Mouse (Mus musculus) ES-E14 (cell line): ENCODE measurements at regions not wholly inside any gene's neighbourhood (a gene's known extent, or its start where the extent isn't known, plus 50 kb on each side); places are given as distances from the start of the nearest gene placed in this dataset.

Experiments
- DNase-seq: peaks from one replicate; pipeline ENCODE4 v3.0.0-alpha.2; 2013; ENCODE audit warnings: low read depth, low spot score
- H3K27ac ChIP-seq: 2 replicates; pipeline ENCODE4 v1.5.1; 2012; ENCODE audit warnings: low read depth, mild to moderate bottlenecking, low read length, moderate library complexity, mixed read lengths; ENCODE audit not compliant: poor library complexity, insufficient read depth, severe bottlenecking
- H3K36me3 ChIP-seq: 2 replicates; pipeline ENCODE4 v1.6.1; 2012; ENCODE audit warnings: mild to moderate bottlenecking, low read length, moderate library complexity, mixed read lengths; ENCODE audit not compliant: control insufficient read depth, poor library complexity, insufficient read depth, severe bottlenecking
- H3K4me1 ChIP-seq, 2 experiments: fragments of 150-350 bp in 1 of 2; sonication (generic) in 1 of 2; 2 replicates each; pipeline ENCODE4 v1.6.1; 2012; ENCODE audit warnings: low read length in 2 of 2, mild to moderate bottlenecking in 1 of 2, mixed read lengths in 1 of 2; ENCODE audit not compliant: control insufficient read depth in 2 of 2, insufficient read depth in 2 of 2, poor library complexity in 1 of 2
- H3K4me3 ChIP-seq, 2 experiments: fragments of 150-350 bp in 1 of 2; sonication (generic) in 1 of 2; 2 replicates each; pipeline ENCODE4 v1.5.1; 2012; ENCODE audit warnings: low read length in 2 of 2, low read depth in 1 of 2, mild to moderate bottlenecking in 1 of 2, mixed read lengths in 1 of 2; ENCODE audit not compliant: insufficient read depth in 1 of 2, poor library complexity in 1 of 2, severe bottlenecking in 1 of 2
- H3K9ac ChIP-seq: 2 replicates; pipeline ENCODE4 v1.6.1; 2012; ENCODE audit warnings: low read depth, mild to moderate bottlenecking, low read length, mixed read lengths; ENCODE audit not compliant: poor library complexity, insufficient read depth, severe bottlenecking
- H3K9me3 ChIP-seq: fragments of 150-350 bp; sonication (generic); 2 replicates; pipeline ENCODE4 v1.6.1; 2012; ENCODE audit warnings: low read depth, mild to moderate bottlenecking, low read length; ENCODE audit not compliant: control insufficient read depth, insufficient read depth
- CHD2 ChIP-seq: IDR thresholded peaks from 2 replicates; pipeline ENCODE4 v1.6.1; 2014; ENCODE audit warnings: mild to moderate bottlenecking, low read depth, low read length, inconsistent platforms
- HCFC1 ChIP-seq: IDR thresholded peaks from 2 replicates; pipeline ENCODE4 v1.6.1; 2012; ENCODE audit warnings: low read length, inconsistent platforms, borderline replicate concordance; ENCODE audit not compliant: insufficient read depth
- MAFK ChIP-seq: IDR thresholded peaks from 2 replicates; pipeline ENCODE4 v1.6.1; 2014; ENCODE audit warnings: mild to moderate bottlenecking, low read depth, low read length, inconsistent platforms; ENCODE audit not compliant: insufficient read depth
- ZC3H11A ChIP-seq: IDR thresholded peaks from 2 replicates; pipeline ENCODE4 v1.6.1; 2012; ENCODE audit warnings: low read depth, mild to moderate bottlenecking, inconsistent platforms, low read length, borderline replicate concordance
- ZNF384 ChIP-seq: IDR thresholded peaks from 2 replicates; pipeline ENCODE4 v1.6.1; 2012; ENCODE audit warnings: low read depth, low read length, inconsistent platforms
- in situ Hi-C, 2 experiments: fragments of 600-800 bp; cut with MboI; formaldehyde crosslinking; loops; one replicate each; pipeline ENCODE4 v1.15.1; 2025; ENCODE audit warnings: low sequenced_read_pairs in 2 of 2, inconsistent platforms in 1 of 2; ENCODE audit not compliant: unreplicated experiment in 2 of 2

GRCm38 (mm10) chr5:43444582-43445214 is 70.6 kb upstream of the C1qtnf7 start:
- Histone ChIP-seq H3K9ac (no peak overlapping the region), H3K36me3 (no peaks in the 10 kb centered on the region), H3K4me1 (no peaks in the 10 kb centered on the region), H3K4me3 (no peak overlapping the region), H3K27ac (no peak overlapping the region), H3K9me3 (no peaks in the 10 kb centered on the region)
- DNase-seq, result no peak
- in situ Hi-C loops, result no loop called here
- TF ChIP-seq HCFC1, result no peak
- TF ChIP-seq CHD2, result no peak
- TF ChIP-seq MAFK, result no peak

GRCm38 (mm10) chr5:43445620-43446019 is 69.7 kb upstream of the C1qtnf7 start:
- in situ Hi-C loops, result no loop called here
- H3K36me3 ChIP-seq, result no peaks in the 10 kb centered on the region
- H3K4me1 ChIP-seq, result no peaks in the 10 kb centered on the region
- no peak overlapping the region for H3K27ac ChIP-seq
- no peaks in the 10 kb centered on the region for H3K9me3 ChIP-seq
- no peak for DNase-seq
- H3K9ac ChIP-seq, result no peak overlapping the region
- TF ChIP-seq HCFC1 (no peak), ZC3H11A (no peak), ZNF384 (no peak), MAFK (no peak), CHD2 (no peak)
- no peak overlapping the region for H3K4me3 ChIP-seq

- H3K9ac ChIP-seq, result no peak overlapping the region
- no peak overlapping the region for H3K4me3 ChIP-seq
- no peaks in the 10 kb centered on the region for H3K9me3 ChIP-seq
- TF ChIP-seq ZC3H11A (no peak), CHD2 (no peak), MAFK (no peak), ZNF384 (no peak), HCFC1 (no peak)
- in situ Hi-C loops, result no loop called here
- H3K27ac ChIP-seq, result no peak overlapping the region
- H3K36me3 ChIP-seq, result no peaks in the 10 kb centered on the region
- H3K4me1 ChIP-seq, result no peaks in the 10 kb centered on the region
- DNase-seq, result no peak
These were observed 69.0 kb upstream of the C1qtnf7 start for GRCm38 (mm10) chr5:43446295-43446694.

GRCm38 (mm10) chr5:43456018-43456417 is 59.3 kb upstream of the C1qtnf7 start:
- no peak for DNase-seq

GRCm38 (mm10) chr5:43457725-43458124 is 57.6 kb upstream of the C1qtnf7 start:
- Histone ChIP-seq H3K36me3 (no peaks in the 10 kb centered on the region), H3K9me3 (no peaks in the 10 kb centered on the region), H3K4me1 (no peaks in the 10 kb centered on the region), H3K4me3 (no peak overlapping the region), H3K27ac (no peak overlapping the region), H3K9ac (no peak overlapping the region)
- DNase-seq, result no peak
- in situ Hi-C loops, result no loop called here
- TF ChIP-seq ZC3H11A, result no peak
- TF ChIP-seq ZNF384, result no peak

More at GRCm38 (mm10) chr5:43456018-43456417, 59.3 kb upstream of the C1qtnf7 start:
- Histone ChIP-seq H3K36me3 (no peaks in the 10 kb centered on the region), H3K27ac (no peak overlapping the region), H3K9ac (no peak overlapping the region), H3K4me1 (no peaks in the 10 kb centered on the region), H3K9me3 (no peaks in the 10 kb centered on the region), H3K4me3 (no peak overlapping the region)
- no peak for TF ChIP-seq CHD2
- in situ Hi-C loops, result no loop called here
